Mouse (Mus musculus) megakaryocyte, embryonic 14.5 days (primary cell): ENCODE data around the gene Slx4.

ENCODE experiments used
- FLI1 ChIP-seq: IDR thresholded peaks from 2 replicates; pipeline ENCODE4 v1.6.1; 2012; ENCODE audit warnings: low read length, inconsistent platforms, mixed read lengths
- GATA1 ChIP-seq: IDR thresholded peaks from 3 replicates; pipeline ENCODE4 v1.6.1; 2012; ENCODE audit warnings: mixed read lengths, low read length, inconsistent platforms, borderline replicate concordance

DNA sequence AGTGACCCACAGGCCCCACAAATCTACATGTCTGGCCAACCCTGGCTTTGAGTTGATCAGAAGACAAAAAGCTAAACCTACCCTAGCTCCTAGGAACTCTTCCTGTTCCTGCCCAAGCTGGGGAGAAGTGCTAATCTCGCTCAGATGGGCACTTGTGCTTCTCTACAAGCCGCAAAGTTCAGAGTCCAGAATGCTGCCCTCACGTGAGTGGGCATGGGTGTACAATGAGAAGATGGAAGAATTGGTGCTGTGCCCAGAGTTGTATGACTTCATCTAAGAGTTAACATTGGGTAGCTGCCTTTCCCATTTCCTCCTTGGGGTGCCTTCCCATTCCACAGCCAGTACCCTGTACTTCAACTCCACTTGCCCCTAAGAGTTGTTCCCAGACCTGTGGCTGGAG lies 23.6 kb upstream of the Slx4 start:
- TF ChIP-seq GATA1 (no peak), FLI1 (no peak)
